Mouse (Mus musculus) midbrain, embryonic 11.5 days (tissue): ENCODE results near the gene Klhdc7b. TPM values are rescaled to one million over a fixed set of nuclear protein-coding genes. Genes with fewer than 3 reads are reported as not detected.
A peak's percentile ranks its signal among the peaks of the same experiment; 100 is the strongest.

Experiments used
- ATAC-seq: fragments of 200-750 bp; cut with Nextera tagmentation; 2 replicates; pipeline ENCODE4 v1.8.0; 2017; ENCODE audit warnings: moderate TSS enrichment, moderate library complexity; ENCODE audit not compliant: low FRiP score
- DNase-seq: peaks from one replicate; pipeline ENCODE4 v3.0.0; 2015; ENCODE audit warnings: low spot score; ENCODE audit errors: missing footprints
- H3K27ac ChIP-seq: fragments of 300-500 bp; sonication (generic); 2 replicates; pipeline ENCODE4 v1.5.1; 2014; ENCODE audit warnings: low read depth, low read length
- H3K27me3 ChIP-seq: fragments of 300-500 bp; sonication (generic); 2 replicates; pipeline ENCODE4 v1.6.1; 2014; ENCODE audit warnings: mild to moderate bottlenecking, low read length, moderate library complexity, mixed read lengths; ENCODE audit not compliant: control insufficient read depth, insufficient read depth
- H3K36me3 ChIP-seq: fragments of 300-500 bp; sonication (generic); 2 replicates; pipeline ENCODE4 v1.6.1; 2014; ENCODE audit warnings: mild to moderate bottlenecking, low read length, moderate library complexity, mixed read lengths; ENCODE audit not compliant: control insufficient read depth, insufficient read depth
- H3K4me1 ChIP-seq: fragments of 300-500 bp; sonication (generic); 2 replicates; pipeline ENCODE4 v1.6.1; 2014; ENCODE audit warnings: low read length; ENCODE audit not compliant: control insufficient read depth, insufficient read depth
- H3K4me2 ChIP-seq: fragments of 300-500 bp; sonication (generic); 2 replicates; pipeline ENCODE4 v1.6.1; 2014; ENCODE audit warnings: mild to moderate bottlenecking, moderate library complexity
- H3K4me3 ChIP-seq: fragments of 300-500 bp; sonication (generic); 2 replicates; pipeline ENCODE4 v1.5.1; 2014; ENCODE audit warnings: low read depth, low read length
- H3K9ac ChIP-seq: fragments of 300-500 bp; sonication (generic); 2 replicates; pipeline ENCODE4 v1.6.1; 2014; ENCODE audit warnings: low read length
- H3K9me3 ChIP-seq: fragments of 300-500 bp; sonication (generic); 2 replicates; pipeline ENCODE4 v1.6.1; 2016; ENCODE audit warnings: low read length; ENCODE audit not compliant: control insufficient read depth
- WGBS: fragments of 180-500 bp; shearing (Covaris S2); extraction: QIAGEN DNeasy Blood & Tissue Kit; methylation state at CpG from one replicate; pipeline ENCODE4 v1.1.7; 2014; 5-methylcytosine and 5-hydroxymethylcytosine counted together
- polyA plus RNA-seq: library from polyadenylated mRNA; unstranded; fragments of >200 nt; fragmentation: Nextera tagmentation; extraction: Ambion mirVana; gene quantifications from 2 replicates; pipeline ENCODE4 v1.2.1, GENCODE M21; 2014

Gene Klhdc7b
- polyA plus RNA-seq, 1 experiment from 2014 or later: not detected

- H3K27me3 ChIP-seq: no peaks in the 10 kb centered on the region
- no peak overlapping the region for H3K9ac ChIP-seq
- DNase-seq (peak; percentile 28), ATAC-seq (no peak)
- H3K36me3 ChIP-seq: peaks cover 19% of the 10 kb centered on the region
- H3K9me3 ChIP-seq: no peaks in the 10 kb centered on the region
- H3K4me2 ChIP-seq: no peak overlapping the region
- no peak overlapping the region for H3K27ac ChIP-seq
- H3K4me3 ChIP-seq: no peak overlapping the region
- H3K4me1 ChIP-seq: peaks cover 14% of the 10 kb centered on the region
- 90% methylated on average over 16 of the region's 16 CpGs for WGBS
Measured at GRCm38 (mm10) chr15:89353837-89354236, 30.9 kb upstream of the Klhdc7b start.

- H3K36me3 ChIP-seq: peaks cover 19% of the 10 kb centered on the region
- 89% methylated on average over 7 of the region's 7 CpGs for WGBS
- ATAC-seq (no peak), DNase-seq (peak; percentile 83)
- peak overlapping the region; percentile 85 for H3K4me2 ChIP-seq
- H3K9ac ChIP-seq: peak overlapping the region; percentile 82
- H3K9me3 ChIP-seq: no peaks in the 10 kb centered on the region
- no peaks in the 10 kb centered on the region for H3K27me3 ChIP-seq
- no peak overlapping the region for H3K27ac ChIP-seq
- H3K4me3 ChIP-seq: peak overlapping the region; percentile 74
- peaks cover 14% of the 10 kb centered on the region for H3K4me1 ChIP-seq
Measured at GRCm38 (mm10) chr15:89354455-89354854, 30.3 kb upstream of the Klhdc7b start.

DNA sequence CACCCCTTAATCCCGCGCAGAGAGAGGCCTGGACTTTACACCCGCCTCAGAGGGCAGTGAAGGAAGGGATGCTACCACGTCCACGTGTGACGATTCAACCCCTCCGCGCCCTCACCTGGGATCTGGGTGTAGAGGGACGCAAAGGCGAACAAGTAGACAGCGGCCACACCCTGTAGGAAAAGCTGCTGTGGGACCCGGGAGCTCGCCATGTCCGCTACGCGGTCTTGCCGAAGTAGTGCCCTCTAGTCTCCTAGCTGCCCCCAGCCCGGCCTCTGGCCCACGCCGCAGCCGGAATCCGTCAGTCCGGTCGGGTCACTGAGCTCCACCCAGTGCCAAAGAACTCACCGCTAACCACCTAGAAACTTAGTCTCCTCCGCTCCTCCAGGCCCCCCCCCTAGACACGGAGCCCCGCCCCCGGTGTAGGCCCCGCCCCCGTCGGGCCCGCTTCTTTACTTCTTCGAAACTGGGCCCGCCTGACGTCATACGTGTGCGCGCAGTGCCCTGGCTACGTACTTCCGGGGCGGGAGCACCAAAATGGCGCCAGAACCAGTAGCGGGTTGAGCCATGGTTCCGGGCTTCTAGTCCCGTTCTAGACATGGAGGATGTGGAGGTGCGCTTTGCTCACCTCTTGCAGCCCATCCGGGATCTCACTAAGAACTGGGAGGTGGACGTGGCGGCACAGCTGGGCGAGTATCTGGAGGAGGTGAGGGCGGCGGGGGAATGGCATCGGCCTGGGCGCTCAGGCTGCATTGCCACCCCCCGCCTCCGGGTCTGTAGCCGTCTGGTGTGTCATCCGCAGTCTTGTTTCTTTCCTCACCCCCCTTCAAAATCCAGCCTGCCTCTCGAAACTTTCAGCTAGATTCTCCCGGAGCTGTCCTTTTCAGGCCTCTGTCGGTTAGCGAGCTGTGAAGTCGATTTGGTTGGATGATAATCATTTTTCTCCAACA is 29.2 kb upstream of the Klhdc7b start, which contains the start of the genes Lmf2 and Ncaph2:
Gene Lmf2 (minus strand): TSS at position 419 of the 947 bp plus-strand sequence.
Gene Ncaph2 (plus strand): TSS at position 479 of the 947 bp plus-strand sequence.
- peaks cover 19% of the 10 kb centered on the region for H3K36me3 ChIP-seq
- under 1% methylated on average over 64 of the region's 64 CpGs for WGBS
- peak; percentile 91 for ATAC-seq

DNA sequence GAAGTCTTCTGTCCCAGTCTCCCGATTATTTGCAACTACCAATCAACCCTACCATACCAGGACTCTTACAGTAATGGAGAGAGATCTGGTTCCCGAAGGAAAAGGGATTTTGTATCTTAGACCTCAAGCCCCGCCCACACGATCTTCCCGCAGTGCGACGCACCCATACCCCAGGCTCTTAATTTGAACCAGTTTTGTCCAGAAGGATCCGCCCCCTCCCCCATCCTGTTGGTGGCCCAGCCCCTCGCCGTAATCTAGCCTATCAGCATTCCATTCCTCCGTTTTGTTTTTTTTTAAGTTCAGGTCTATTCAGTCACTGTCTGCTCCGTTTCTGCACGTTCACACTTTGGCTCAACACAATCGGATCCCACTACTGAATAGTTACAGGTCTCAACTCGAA is 28.3 kb upstream of the Klhdc7b start:
- 0 out of 2 replicates have a peak overlapping the region, but pooled peaks have one; percentile 69 for H3K27ac ChIP-seq
- under 1% methylated on average over 15 of the region's 15 CpGs for WGBS
- peak; percentile 75 for ATAC-seq
- H3K9ac ChIP-seq: peak overlapping the region; percentile 82
- H3K9me3 ChIP-seq: no peaks in the 10 kb centered on the region
- peaks cover 15% of the 10 kb centered on the region for H3K36me3 ChIP-seq
- peaks cover 14% of the 10 kb centered on the region for H3K4me1 ChIP-seq
- H3K4me3 ChIP-seq: peak overlapping the region; percentile 74
- peak; percentile 98 for DNase-seq
- H3K4me2 ChIP-seq: peak overlapping the region; percentile 85
- no peaks in the 10 kb centered on the region for H3K27me3 ChIP-seq

More for the DNA sequence above, 29.2 kb upstream of the Klhdc7b start, which contains the start of the genes Lmf2 and Ncaph2:
- peak; percentile 100 for DNase-seq
- Histone ChIP-seq H3K27ac (peak within 1 kb of the TSS; percentile 69), H3K9me3 (no peaks in the 10 kb centered on the region), H3K4me1 (peaks cover 14% of the 10 kb centered on the region), H3K4me2 (peak within 1 kb of the TSS; percentile 85), H3K9ac (peak within 1 kb of the TSS; percentile 82), H3K27me3 (no peaks in the 10 kb centered on the region), H3K4me3 (peak within 1 kb of the TSS; percentile 74)

- no peaks in the 10 kb centered on the region for H3K9me3 ChIP-seq
- WGBS: 95% methylated on average over 3 of the region's 3 CpGs
- DNase-seq: no peak
- H3K27me3 ChIP-seq: no peaks in the 10 kb centered on the region
- H3K9ac ChIP-seq: no peak overlapping the region
- H3K4me2 ChIP-seq: no peak overlapping the region
- H3K4me3 ChIP-seq: no peak overlapping the region
- H3K36me3 ChIP-seq: peaks cover 3% of the 10 kb centered on the region
- no peak overlapping the region for H3K27ac ChIP-seq
- no peak for ATAC-seq
- peaks cover 14% of the 10 kb centered on the region for H3K4me1 ChIP-seq
Measured at GRCm38 (mm10) chr15:89358784-89359183, 25.9 kb upstream of the Klhdc7b start.

DNA sequence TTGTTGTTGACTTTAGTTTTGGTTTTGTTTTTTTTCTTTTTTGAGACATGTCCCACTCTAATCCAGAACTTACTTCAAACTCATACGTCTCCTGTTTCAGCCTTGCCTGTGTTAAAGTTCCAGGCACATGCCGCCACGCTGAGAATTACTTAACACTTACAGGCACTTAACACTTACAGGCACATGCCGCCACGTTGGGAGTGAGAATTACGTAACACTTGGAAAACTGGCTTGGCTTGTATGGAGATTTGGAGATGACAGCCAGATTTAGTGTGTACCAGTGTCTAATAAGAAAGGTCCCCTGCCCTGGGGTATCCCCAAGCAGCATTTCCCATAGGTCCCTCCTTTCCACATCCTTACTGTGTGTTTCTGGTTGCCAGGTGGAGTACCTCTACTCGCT is 21.7 kb upstream of the Klhdc7b start:
- no peak for ATAC-seq
- Histone ChIP-seq H3K27me3 (no peaks in the 10 kb centered on the region), H3K9ac (no peak overlapping the region), H3K4me1 (no peaks in the 10 kb centered on the region), H3K27ac (no peak overlapping the region), H3K36me3 (peaks cover 28% of the 10 kb centered on the region), H3K9me3 (no peaks in the 10 kb centered on the region), H3K4me3 (no peak overlapping the region), H3K4me2 (no peak overlapping the region)
- DNase-seq: no peak
- 95% methylated on average over 7 of the region's 7 CpGs for WGBS

GRCm38 (mm10) chr15:89365141-89365551 is 19.6 kb upstream of the Klhdc7b start:
- Histone ChIP-seq H3K36me3 (peaks cover 43% of the 10 kb centered on the region), H3K4me1 (no peaks in the 10 kb centered on the region), H3K4me3 (no peak overlapping the region), H3K4me2 (no peak overlapping the region), H3K27ac (no peak overlapping the region), H3K9me3 (no peaks in the 10 kb centered on the region), H3K27me3 (no peaks in the 10 kb centered on the region), H3K9ac (no peak overlapping the region)
- ATAC-seq: no peak
- no peak for DNase-seq
- WGBS: 95% methylated on average over 4 of the region's 4 CpGs

GRCm38 (mm10) chr15:89372068-89372467 is 12.6 kb upstream of the Klhdc7b start:
- DNase-seq (peak; percentile 80), ATAC-seq (no peak)
- WGBS: 93% methylated on average over 13 of the region's 13 CpGs
- Histone ChIP-seq H3K27me3 (peaks cover 11% of the 10 kb centered on the region), H3K36me3 (peaks cover 39% of the 10 kb centered on the region), H3K4me1 (peaks cover 8% of the 10 kb centered on the region), H3K9ac (no peak overlapping the region), H3K4me2 (no peak overlapping the region), H3K4me3 (no peak overlapping the region), H3K9me3 (no peaks in the 10 kb centered on the region), H3K27ac (no peak overlapping the region)

DNA sequence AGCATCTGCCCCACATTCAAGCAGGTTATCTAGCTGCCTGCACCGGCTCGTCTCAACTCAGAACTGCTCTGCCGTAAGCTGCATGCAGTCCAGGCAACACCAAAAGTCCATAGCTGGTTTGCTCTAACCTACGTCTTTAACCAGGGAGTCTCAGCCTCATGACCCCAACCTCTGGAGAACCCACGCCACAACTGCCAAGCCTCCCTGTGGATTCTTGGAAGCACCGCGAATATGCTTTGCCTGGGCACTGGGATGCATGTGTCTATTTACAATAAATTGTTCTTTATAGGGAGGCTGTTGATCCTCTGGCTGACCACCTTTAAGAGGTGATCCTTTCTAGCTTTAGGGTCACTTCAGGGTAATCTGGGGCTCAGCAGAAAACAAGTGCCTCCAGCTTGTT is 12.2 kb upstream of the Klhdc7b start:
- peak overlapping the region; percentile 81 for H3K4me2 ChIP-seq
- no peak for DNase-seq
- 82% methylated on average over 7 of the region's 7 CpGs for WGBS
- H3K4me1 ChIP-seq: peaks cover 12% of the 10 kb centered on the region
- peaks cover 16% of the 10 kb centered on the region for H3K27me3 ChIP-seq
- no peak for ATAC-seq
- no peaks in the 10 kb centered on the region for H3K9me3 ChIP-seq
- H3K36me3 ChIP-seq: peaks cover 34% of the 10 kb centered on the region
- H3K4me3 ChIP-seq: peak overlapping the region; percentile 63
- no peak overlapping the region for H3K27ac ChIP-seq
- no peak overlapping the region for H3K9ac ChIP-seq
